ENCODE assay signal across 9 mouse cellular contexts in the genomic region with DNA sequence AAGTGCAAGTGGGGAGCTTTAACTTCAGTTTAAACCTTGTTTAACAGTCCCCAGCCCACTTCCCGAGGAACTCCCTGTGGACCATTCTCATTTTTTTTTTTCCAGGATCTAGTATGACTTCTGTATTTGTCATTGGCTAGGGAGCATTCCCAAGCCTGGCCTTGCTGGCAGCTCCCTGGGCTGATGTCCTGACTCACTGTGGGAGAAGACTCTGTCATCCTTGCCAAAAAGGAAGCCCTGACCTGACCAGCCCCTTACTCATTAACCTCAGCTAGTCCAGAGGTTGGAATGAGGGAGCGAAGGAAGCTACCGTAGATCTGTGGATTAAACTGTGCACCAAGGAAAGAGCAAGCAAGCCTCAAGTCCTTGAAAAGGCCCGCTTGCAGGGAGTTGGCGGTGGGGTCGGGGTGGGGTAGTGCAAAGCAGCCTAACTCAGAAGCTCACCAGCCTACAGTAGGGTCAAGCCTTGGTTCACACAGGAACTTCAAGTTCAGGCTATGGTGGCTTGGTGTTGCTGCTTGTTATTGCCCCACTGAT.
DNase-seq lines count a peak whose midpoint lies in the region; ATAC-seq and TF ChIP-seq lines count a peak whose summit lies in the region.
"Had no signal": no experiment of that assay in that cellular context is flagged by ENCODE, and none has a peak within 500 bp of the region (broad histone marks: within the 10 kb centered on the region; RNA-seq: fewer than 3 reads in every experiment).

No protein-coding gene starts in this region.

- H3K27ac ChIP-seq in embryonic facial prominence, embryonic 15.5 days (replicated peaks): 0 out of 2 replicates have a peak overlapping the region, but pooled peaks have one; percentile 44
- no peak overlapping the region for H3K27ac ChIP-seq in hindbrain, embryonic 10.5 days
- H3K27ac ChIP-seq: hindbrain, embryonic 12.5 days had no signal

- no peak overlapping the region for H3K4me2 ChIP-seq in embryonic facial prominence, embryonic 15.5 days (replicated peaks)
- H3K4me2 ChIP-seq: hindbrain, embryonic 12.5 days had no signal

- peak overlapping the region; percentile 30 for H3ac ChIP-seq in C2C12 (ENCODE audit: control insufficient read depth, insufficient read length, low read depth)

- peak; percentile 67 for DNase-seq in 3T3-L1 (ENCODE audit: low read depth, low spot score)
- DNase-seq in kidney, adult 8-10 months: peak; percentile 68 to 82
- no peak for DNase-seq in testis, postnatal 10 days (ENCODE audit: low spot score)
- DNase-seq in hindbrain, embryonic 10.5 days (ENCODE audit: low spot score): no peak
- DNase-seq: lung, adult 18-20 months had no signal

- no peaks in the 10 kb centered on the region for H3K4me1 ChIP-seq in embryonic facial prominence, embryonic 15.5 days
- peaks cover 18% of the 10 kb centered on the region; the same call in 1 of the 2 replicates for H3K4me1 ChIP-seq in hindbrain, embryonic 10.5 days (replicated peaks)

- no peaks in the 10 kb centered on the region for H3K79me2 ChIP-seq in C2C12 (ENCODE audit: control insufficient read depth, insufficient read depth)

- no peak for TF ChIP-seq CTCF in C2C12 (IDR thresholded peaks at IDR 0.05; ENCODE audit: control insufficient read depth, insufficient read depth, insufficient read length)

- no peaks in the 10 kb centered on the region for H3K36me3 ChIP-seq in C2C12 (ENCODE audit: control insufficient read depth, insufficient read depth)
- H3K36me3 ChIP-seq in embryonic facial prominence, embryonic 15.5 days: no peaks in the 10 kb centered on the region
- no peaks in the 10 kb centered on the region for H3K36me3 ChIP-seq in hindbrain, embryonic 10.5 days
- H3K36me3 ChIP-seq: hindbrain, embryonic 12.5 days had no signal

- H3K4me3 ChIP-seq in C2C12 (ENCODE audit: insufficient read depth, poor library complexity, severe bottlenecking): no peak overlapping the region
- no peak overlapping the region for H3K4me3 ChIP-seq in embryonic facial prominence, embryonic 15.5 days (replicated peaks)
- H3K4me3 ChIP-seq in hindbrain, embryonic 10.5 days: no peak overlapping the region
- H3K4me3 ChIP-seq: hindbrain, embryonic 12.5 days had no signal

- no peak for ATAC-seq in embryonic facial prominence, embryonic 15.5 days (ENCODE audit: insufficient number of reproducible peaks, low FRiP score, low TSS enrichment, low read depth)
- no peak for ATAC-seq in inflammation-experienced regulatory T-cells, adult 6 months

- WGBS in embryonic facial prominence, embryonic 15.5 days: 75% methylated on average over 6 of the region's 6 CpGs
- WGBS in hindbrain, embryonic 10.5 days: 80% methylated on average over 6 of the region's 6 CpGs

- H3K9ac ChIP-seq in embryonic facial prominence, embryonic 15.5 days: no peak overlapping the region
- H3K9ac ChIP-seq: hindbrain, embryonic 12.5 days had no signal

- H3K79me3 ChIP-seq in C2C12 (ENCODE audit: low read depth): no peaks in the 10 kb centered on the region

- no peaks in the 10 kb centered on the region for H3K27me3 ChIP-seq in C2C12 (ENCODE audit: control insufficient read depth, insufficient read depth, insufficient read length)
- H3K27me3 ChIP-seq in embryonic facial prominence, embryonic 15.5 days: no peaks in the 10 kb centered on the region
- H3K27me3 ChIP-seq in hindbrain, embryonic 10.5 days (ENCODE audit: insufficient read depth, poor library complexity, severe bottlenecking): no peaks in the 10 kb centered on the region
- H3K27me3 ChIP-seq: hindbrain, embryonic 12.5 days had no signal

- no peaks in the 10 kb centered on the region for H3K9me3 ChIP-seq in embryonic facial prominence, embryonic 15.5 days (replicated peaks)
- H3K9me3 ChIP-seq in hindbrain, embryonic 10.5 days: no peaks in the 10 kb centered on the region
- H3K9me3 ChIP-seq: hindbrain, embryonic 12.5 days had no signal

TF ChIP-seq in C2C12, 6 proteins besides CTCF, POLR2A, EP300 and RAD21:
- TF ChIP-seq MYOD1 (IDR thresholded peaks at IDR 0.05; ENCODE audit: control insufficient read depth, insufficient read length, low read depth) (no peak), MAX (IDR thresholded peaks at IDR 0.05) (no peak), CEBPB (IDR thresholded peaks at IDR 0.05; ENCODE audit: low read depth) (no peak), MYOG (IDR thresholded peaks at IDR 0.05; ENCODE audit: control insufficient read depth, extremely low read depth, insufficient read length) (no peak), USF1 (IDR thresholded peaks at IDR 0.05; ENCODE audit: low read depth) (no peak), FOSL1 (IDR thresholded peaks at IDR 0.05; ENCODE audit: insufficient read depth, low read length, poor library complexity, severe bottlenecking) (no peak)

Comparison
In these comparisons a context has a peak if more than half of its experiments do, and no peak if none do; other contexts are left out.
1. DNase-seq: peak in 3T3-L1 (single experiment) and kidney, adult 8-10 months (2 of 2); none in testis, postnatal 10 days (single experiment) and hindbrain, embryonic 10.5 days (single experiment).